In genomic region chr11:49267316-49267715, GRCm38 (mm10) we compare ENCODE assay signal across 28 mouse cellular contexts. TPM values are rescaled to one million over a fixed set of nuclear protein-coding genes. Genes with fewer than 3 reads are reported as not detected.
DNase-seq lines count a peak whose midpoint lies in the region; ATAC-seq and TF ChIP-seq lines count a peak whose summit lies in the region.
"Had no signal": no experiment of that assay in that cellular context is flagged by ENCODE, and none has a peak within 500 bp of the region (broad histone marks: within the 10 kb centered on the region; RNA-seq: fewer than 3 reads in every experiment).

No protein-coding gene starts in this region.

- WGBS in heart, embryonic 10.5 days: 85% methylated on average over 10 of the region's 10 CpGs
- 78% methylated on average over 10 of the region's 10 CpGs for WGBS in kidney, embryonic 15.5 days
- WGBS in lung, postnatal 0 days: 70% methylated on average over 10 of the region's 10 CpGs
- WGBS in midbrain, embryonic 10.5 days: 93% methylated on average over 10 of the region's 10 CpGs

- no peak for DNase-seq in heart, embryonic 10.5 days (ENCODE audit: low spot score)
- DNase-seq in heart, adult 18-20 months: no peak
- no peak for DNase-seq in kidney, postnatal 4 days
- no peak for DNase-seq in lung, postnatal 0 days (ENCODE audit: low spot score)
- no peak for DNase-seq in lung, postnatal 14 days
- no peak for DNase-seq in midbrain, embryonic 10.5 days (ENCODE audit: low spot score)
- no peak for DNase-seq in spleen, adult 12 weeks (ENCODE audit: low spot score)
- DNase-seq: adrenal gland, postnatal 25 days; cerebellum, adult 11 months; cerebellum, postnatal 10 days; left cerebral cortex, postnatal 4 days; right cerebral cortex, adult 18-20 months; thymus, adult 18-20 months; thymus, postnatal 4 days had no signal

- no peaks in the 10 kb centered on the region for H3K9me3 ChIP-seq in heart, embryonic 10.5 days
- H3K9me3 ChIP-seq in kidney, embryonic 15.5 days (replicated peaks): no peaks in the 10 kb centered on the region
- no peaks in the 10 kb centered on the region for H3K9me3 ChIP-seq in lung, postnatal 0 days (ENCODE audit: low read length)
- H3K9me3 ChIP-seq in midbrain, embryonic 10.5 days (replicated peaks): no peaks in the 10 kb centered on the region
- H3K9me3 ChIP-seq: embryonic facial prominence, embryonic 12.5 days; forebrain, embryonic 13.5 days; G1E; hindbrain, embryonic 15.5 days; intestine, embryonic 15.5 days; midbrain, embryonic 13.5 days; neural tube, embryonic 12.5 days had no signal

- TF ChIP-seq CTCF in lung, postnatal 0 days (IDR thresholded peaks at IDR 0.05): no peak

- no peak for TF ChIP-seq EP300 in lung, postnatal 0 days (IDR thresholded peaks at IDR 0.05)

- H3K27ac ChIP-seq in heart, embryonic 10.5 days: peak overlapping the region; percentile 69
- peak overlapping the region; percentile 49; the same call in 1 of the 2 replicates for H3K27ac ChIP-seq in kidney, embryonic 15.5 days
- 0 out of 2 replicates have a peak overlapping the region, but pooled peaks have one; percentile 38 for H3K27ac ChIP-seq in lung, postnatal 0 days (ENCODE audit: low read length)
- H3K27ac ChIP-seq in midbrain, embryonic 10.5 days (replicated peaks): no peak overlapping the region
- H3K27ac ChIP-seq: embryonic facial prominence, embryonic 12.5 days; forebrain, embryonic 13.5 days; hindbrain, embryonic 15.5 days; liver, embryonic 14.5 days; midbrain, embryonic 13.5 days; neural tube, embryonic 12.5 days had no signal

- ATAC-seq in kidney, embryonic 15.5 days (replicated peaks; ENCODE audit: low FRiP score): no peak
- no peak for ATAC-seq in lung, postnatal 0 days
- ATAC-seq: forebrain, embryonic 13.5 days; midbrain, embryonic 13.5 days had no signal

- no peak overlapping the region for H3K4me3 ChIP-seq in heart, embryonic 10.5 days
- H3K4me3 ChIP-seq in kidney, embryonic 15.5 days (replicated peaks): no peak overlapping the region
- H3K4me3 ChIP-seq in lung, postnatal 0 days (ENCODE audit: low read depth, low read length): no peak overlapping the region
- H3K4me3 ChIP-seq in midbrain, embryonic 10.5 days: no peak overlapping the region
- H3K4me3 ChIP-seq: embryonic facial prominence, embryonic 12.5 days; erythroblast, embryonic 14.5 days; forebrain, embryonic 13.5 days; hindbrain, embryonic 15.5 days; intestine, embryonic 15.5 days; midbrain, embryonic 13.5 days; neural tube, embryonic 12.5 days had no signal

- H3K9ac ChIP-seq in kidney, embryonic 15.5 days: no peak overlapping the region
- H3K9ac ChIP-seq in lung, postnatal 0 days (replicated peaks; ENCODE audit: low read depth): no peak overlapping the region
- H3K9ac ChIP-seq: embryonic facial prominence, embryonic 12.5 days; forebrain, embryonic 13.5 days; hindbrain, embryonic 15.5 days; intestine, embryonic 15.5 days; liver, embryonic 14.5 days; midbrain, embryonic 13.5 days; neural tube, embryonic 12.5 days had no signal

- no peaks in the 10 kb centered on the region for H3K27me3 ChIP-seq in heart, embryonic 10.5 days (ENCODE audit: insufficient read depth, poor library complexity, severe bottlenecking)
- no peaks in the 10 kb centered on the region for H3K27me3 ChIP-seq in kidney, embryonic 15.5 days
- H3K27me3 ChIP-seq in lung, postnatal 0 days (replicated peaks; ENCODE audit: insufficient read depth, low read length): no peaks in the 10 kb centered on the region
- H3K27me3 ChIP-seq in midbrain, embryonic 10.5 days (ENCODE audit: low read depth, poor library complexity, severe bottlenecking): no peaks in the 10 kb centered on the region
- H3K27me3 ChIP-seq: embryonic facial prominence, embryonic 12.5 days; forebrain, embryonic 13.5 days; hindbrain, embryonic 15.5 days; intestine, embryonic 15.5 days; midbrain, embryonic 13.5 days; neural tube, embryonic 12.5 days had no signal

- peaks cover 12% of the 10 kb centered on the region for H3K4me1 ChIP-seq in heart, embryonic 10.5 days
- H3K4me1 ChIP-seq in kidney, embryonic 15.5 days: 0 out of 2 replicates have a peak, but pooled peaks cover 5% of the 10 kb centered on the region
- H3K4me1 ChIP-seq in lung, postnatal 0 days (ENCODE audit: insufficient read depth, low read depth, low read length): no peaks in the 10 kb centered on the region; the same call in 1 of the 2 replicates
- no peaks in the 10 kb centered on the region for H3K4me1 ChIP-seq in midbrain, embryonic 10.5 days
- H3K4me1 ChIP-seq: embryonic facial prominence, embryonic 12.5 days; forebrain, embryonic 13.5 days; hindbrain, embryonic 15.5 days; midbrain, embryonic 13.5 days; neural tube, embryonic 12.5 days had no signal

- H3K4me2 ChIP-seq in kidney, embryonic 15.5 days: no peak overlapping the region
- no peak overlapping the region for H3K4me2 ChIP-seq in lung, postnatal 0 days (replicated peaks; ENCODE audit: low read depth, low read length)
- H3K4me2 ChIP-seq: embryonic facial prominence, embryonic 12.5 days; forebrain, embryonic 13.5 days; hindbrain, embryonic 15.5 days; intestine, embryonic 15.5 days; midbrain, embryonic 13.5 days; neural tube, embryonic 12.5 days had no signal

- peaks cover 15% of the 10 kb centered on the region for H3K36me3 ChIP-seq in heart, embryonic 10.5 days
- peaks cover 29% of the 10 kb centered on the region for H3K36me3 ChIP-seq in kidney, embryonic 15.5 days
- 0 out of 2 replicates have a peak, but pooled peaks cover under 1% of the 10 kb centered on the region for H3K36me3 ChIP-seq in lung, postnatal 0 days (ENCODE audit: insufficient read depth, low read length)
- peaks cover 8% of the 10 kb centered on the region for H3K36me3 ChIP-seq in midbrain, embryonic 10.5 days
- H3K36me3 ChIP-seq: hindbrain, embryonic 15.5 days had no signal

RNA-seq across cellular contexts. Expression of gene Olfr1393, which starts 10.8 kb away (rescaled TPM):
- not detected in 2 replicates for polyA plus RNA-seq in heart, embryonic 10.5 days (2016; fragmentation: Nextera tagmentation; extraction: Ambion mirVana)
- under 1 TPM; 0.41 to 0.69 TPM for total RNA-seq in heart, adult 18-20 months (2021)
- polyA plus RNA-seq in kidney, embryonic 15.5 days (2015; fragmentation: Nextera tagmentation; extraction: Ambion mirVana): not detected in 2 replicates
- not detected in 2 replicates for polyA plus RNA-seq in lung, postnatal 0 days (2015; fragmentation: Nextera tagmentation; extraction: Ambion mirVana)
- 0.04 TPM in 1 of 2 replicates, not detected in the other for polyA plus RNA-seq in midbrain, embryonic 10.5 days (2016; fragmentation: Nextera tagmentation; extraction: Ambion mirVana)
- total RNA-seq: adrenal gland, postnatal 25 days; gastrocnemius, adult 8-10 months; granulocyte monocyte progenitor cell, adult 5-6 weeks had no signal
- polyA plus RNA-seq: erythroblast, embryonic 14.5 days; G1E; hindbrain, embryonic 15.5 days; intestine, embryonic 15.5 days; midbrain, embryonic 13.5 days; neural tube, embryonic 12.5 days had no signal

RNA-seq across cellular contexts. Expression of gene Olfr1392, which starts 17.8 kb away (rescaled TPM):
- polyA plus RNA-seq in heart, embryonic 10.5 days (2016; fragmentation: Nextera tagmentation; extraction: Ambion mirVana): not detected in 2 replicates
- total RNA-seq in heart, adult 18-20 months (2021): not detected
- 0.10 and 0.15 TPM in 2 replicates for polyA plus RNA-seq in kidney, embryonic 15.5 days (2015; fragmentation: Nextera tagmentation; extraction: Ambion mirVana)
- 0.05 TPM in 1 of 2 replicates, not detected in the other for polyA plus RNA-seq in lung, postnatal 0 days (2015; fragmentation: Nextera tagmentation; extraction: Ambion mirVana)
- 0.04 and 0.07 TPM in 2 replicates for polyA plus RNA-seq in midbrain, embryonic 10.5 days (2016; fragmentation: Nextera tagmentation; extraction: Ambion mirVana)
- total RNA-seq: adrenal gland, postnatal 25 days; gastrocnemius, adult 8-10 months; granulocyte monocyte progenitor cell, adult 5-6 weeks; left cerebral cortex, adult 18-20 months had no signal
- polyA plus RNA-seq: embryonic facial prominence, embryonic 12.5 days; erythroblast, embryonic 14.5 days; forebrain, embryonic 13.5 days; G1E; hindbrain, embryonic 15.5 days; intestine, embryonic 15.5 days; midbrain, embryonic 13.5 days; neural tube, embryonic 12.5 days had no signal

RNA-seq across cellular contexts. Expression of gene Mgat1, which starts 23.3 kb away (rescaled TPM):
- 41.1 and 46.9 TPM in 2 replicates for polyA plus RNA-seq in heart, embryonic 10.5 days (2016; fragmentation: Nextera tagmentation; extraction: Ambion mirVana)
- 10 to 100 TPM; 67.1 TPM for total RNA-seq in heart, adult 18-20 months (2021)
- polyA plus RNA-seq in kidney, embryonic 15.5 days (2015; fragmentation: Nextera tagmentation; extraction: Ambion mirVana): 66.7 and 75.0 TPM in 2 replicates
- polyA plus RNA-seq in lung, postnatal 0 days (2015; fragmentation: Nextera tagmentation; extraction: Ambion mirVana): 90.2 and 94.5 TPM in 2 replicates
- 41.2 and 42.2 TPM in 2 replicates for polyA plus RNA-seq in midbrain, embryonic 10.5 days (2016; fragmentation: Nextera tagmentation; extraction: Ambion mirVana)

RNA-seq across cellular contexts. Expression of gene Olfr10, which starts 37.2 kb away (rescaled TPM):
- polyA plus RNA-seq in heart, embryonic 10.5 days (2016; fragmentation: Nextera tagmentation; extraction: Ambion mirVana): not detected in 2 replicates
- total RNA-seq in heart, adult 18-20 months (2021): not detected
- polyA plus RNA-seq in kidney, embryonic 15.5 days (2015; fragmentation: Nextera tagmentation; extraction: Ambion mirVana): not detected in 2 replicates
- not detected in 2 replicates for polyA plus RNA-seq in lung, postnatal 0 days (2015; fragmentation: Nextera tagmentation; extraction: Ambion mirVana)
- not detected in 2 replicates for polyA plus RNA-seq in midbrain, embryonic 10.5 days (2016; fragmentation: Nextera tagmentation; extraction: Ambion mirVana)
- total RNA-seq: adrenal gland, postnatal 25 days; gastrocnemius, adult 8-10 months; granulocyte monocyte progenitor cell, adult 5-6 weeks; left cerebral cortex, adult 18-20 months; left cerebral cortex, postnatal 4 days had no signal
- polyA plus RNA-seq: embryonic facial prominence, embryonic 12.5 days; erythroblast, embryonic 14.5 days; forebrain, embryonic 13.5 days; frontal cortex, adult 2 months; G1E; hindbrain, embryonic 15.5 days; intestine, embryonic 15.5 days; liver, embryonic 14.5 days; midbrain, embryonic 13.5 days; neural tube, embryonic 12.5 days had no signal

RNA-seq across cellular contexts. Expression of gene Olfr1391, which starts 55.2 kb away (rescaled TPM):
- not detected in 2 replicates for polyA plus RNA-seq in heart, embryonic 10.5 days (2016; fragmentation: Nextera tagmentation; extraction: Ambion mirVana)
- total RNA-seq in heart, adult 18-20 months (2021): not detected
- polyA plus RNA-seq in kidney, embryonic 15.5 days (2015; fragmentation: Nextera tagmentation; extraction: Ambion mirVana): not detected in 2 replicates
- polyA plus RNA-seq in lung, postnatal 0 days (2015; fragmentation: Nextera tagmentation; extraction: Ambion mirVana): not detected in 2 replicates
- not detected in 2 replicates for polyA plus RNA-seq in midbrain, embryonic 10.5 days (2016; fragmentation: Nextera tagmentation; extraction: Ambion mirVana)
- total RNA-seq: adrenal gland, postnatal 25 days; gastrocnemius, adult 8-10 months; granulocyte monocyte progenitor cell, adult 5-6 weeks; left cerebral cortex, adult 18-20 months; left cerebral cortex, postnatal 4 days had no signal
- polyA plus RNA-seq: embryonic facial prominence, embryonic 12.5 days; erythroblast, embryonic 14.5 days; forebrain, embryonic 13.5 days; frontal cortex, adult 2 months; G1E; hindbrain, embryonic 15.5 days; intestine, embryonic 15.5 days; liver, embryonic 14.5 days; midbrain, embryonic 13.5 days; neural tube, embryonic 12.5 days had no signal
